Mouse (Mus musculus) megakaryocyte progenitor cell, adult 5-6 weeks (primary cell): ENCODE measurements at regions not wholly inside any gene's neighbourhood (a gene's known extent, or its start where the extent isn't known, plus 50 kb on each side); places are given as distances from the start of the nearest gene placed in this dataset.
"Not testable (repeated sequence)": the region's sequence is repeated elsewhere in the genome, so short reads cannot be mapped to it uniquely, and the experiment has no call there.

ENCODE experiments used
- ATAC-seq: replicated peaks from 2 replicates; pipeline ENCODE4 v1.8.0; 2016; ENCODE audit warnings: mild to moderate bottlenecking, moderate TSS enrichment, inconsistent platforms; ENCODE audit not compliant: poor library complexity

DNA sequence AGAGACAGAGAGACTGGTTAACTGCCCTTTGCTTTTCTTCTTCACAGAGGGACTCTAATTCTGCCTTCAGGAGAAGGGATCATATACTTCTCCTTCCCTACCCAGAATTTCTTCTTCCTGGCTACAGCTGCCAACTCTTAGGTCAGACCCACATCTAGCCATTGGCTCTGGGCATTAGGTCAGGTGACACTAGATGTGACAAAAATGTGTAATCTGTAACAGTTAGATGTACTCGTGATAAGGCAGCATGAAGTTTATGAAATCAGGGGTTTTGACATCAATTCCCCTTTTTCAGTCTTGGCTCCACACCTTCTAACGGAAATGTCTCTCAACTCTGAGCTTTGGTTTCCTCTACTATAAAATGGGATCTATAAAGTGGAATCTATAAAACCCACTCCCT, 428.4 kb downstream of the Bmper start:
- ATAC-seq = peak; percentile 90

DNA sequence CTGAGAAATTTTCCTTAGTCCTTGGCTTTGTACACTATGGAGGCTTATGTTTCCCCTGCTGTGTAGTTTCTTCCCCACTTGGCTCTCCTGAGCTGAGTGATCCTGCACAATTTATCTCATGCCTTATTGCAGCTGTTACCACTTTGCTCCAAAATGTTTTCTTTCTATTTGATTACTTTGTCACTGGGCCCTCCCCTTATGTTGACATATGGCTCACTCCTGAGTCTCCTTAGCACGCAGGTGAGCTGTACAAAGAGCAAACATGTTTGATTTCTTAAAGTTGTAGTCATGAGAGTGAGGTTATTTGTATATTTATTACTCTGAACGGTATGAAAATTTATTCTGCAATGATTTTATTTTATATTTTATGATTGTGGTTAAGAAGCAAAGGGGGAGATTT, 430.2 kb downstream of the Bmper start:
- ATAC-seq = no peak

DNA sequence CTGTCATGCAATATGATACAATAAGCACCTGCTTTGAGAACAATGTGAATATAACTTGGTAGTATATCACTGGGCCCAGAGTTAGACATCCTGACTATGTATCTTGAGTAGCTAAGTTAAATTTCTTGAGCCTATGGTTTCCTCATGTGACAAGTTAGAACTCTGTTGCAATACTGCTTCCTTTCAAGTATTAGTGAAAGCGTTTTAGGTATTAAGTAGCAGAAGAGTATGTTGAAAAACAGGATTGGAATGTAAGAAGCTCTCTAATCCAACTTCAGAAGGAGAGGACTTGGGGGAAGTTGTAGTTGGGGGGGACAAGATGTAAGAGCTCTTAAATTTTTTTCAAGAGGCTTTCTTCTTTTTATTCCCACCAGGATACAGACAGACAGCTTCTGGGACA, 431.9 kb downstream of the Bmper start:
- ATAC-seq = no peak

DNA sequence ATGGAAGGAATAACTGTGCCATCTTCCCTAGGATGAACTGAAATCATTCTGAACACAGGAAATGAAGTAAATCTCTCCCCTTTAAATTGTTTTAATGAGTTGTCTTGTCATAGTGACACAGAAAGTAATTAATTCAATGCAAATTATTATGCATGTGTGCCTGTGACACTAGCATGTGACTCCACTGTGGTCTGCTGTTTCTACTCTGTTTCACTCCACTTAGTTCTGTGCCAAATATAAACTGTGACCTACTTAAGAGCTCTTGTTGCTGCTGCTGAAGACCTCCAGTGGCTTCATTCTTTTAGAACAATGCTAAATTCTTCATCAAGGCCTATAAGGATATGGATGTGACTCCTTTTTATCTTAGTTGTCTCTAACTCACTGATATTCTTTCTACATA, 431.8 kb upstream of the Npsr1 start:
- ATAC-seq = no peak

DNA sequence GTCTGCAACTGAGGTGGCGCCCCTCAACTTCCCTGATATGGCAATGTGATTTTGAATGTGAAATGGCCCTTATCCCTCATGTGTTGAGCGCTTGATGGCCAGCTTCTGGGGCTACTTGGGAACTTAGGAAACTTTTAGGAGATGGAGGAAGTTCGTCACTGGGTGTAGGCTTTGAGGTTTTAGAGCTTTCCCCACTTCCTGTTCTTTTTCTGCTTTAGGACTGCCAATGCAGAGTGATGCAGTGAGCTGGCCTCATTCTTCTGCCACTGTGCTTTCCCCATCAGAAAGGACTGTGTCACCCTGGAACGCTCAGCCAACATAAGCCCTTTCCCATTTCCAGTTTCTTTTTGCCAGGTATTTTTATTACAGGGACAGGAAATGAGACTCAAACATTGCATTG, 428.6 kb upstream of the Npsr1 start:
- ATAC-seq = peak; percentile 83

DNA sequence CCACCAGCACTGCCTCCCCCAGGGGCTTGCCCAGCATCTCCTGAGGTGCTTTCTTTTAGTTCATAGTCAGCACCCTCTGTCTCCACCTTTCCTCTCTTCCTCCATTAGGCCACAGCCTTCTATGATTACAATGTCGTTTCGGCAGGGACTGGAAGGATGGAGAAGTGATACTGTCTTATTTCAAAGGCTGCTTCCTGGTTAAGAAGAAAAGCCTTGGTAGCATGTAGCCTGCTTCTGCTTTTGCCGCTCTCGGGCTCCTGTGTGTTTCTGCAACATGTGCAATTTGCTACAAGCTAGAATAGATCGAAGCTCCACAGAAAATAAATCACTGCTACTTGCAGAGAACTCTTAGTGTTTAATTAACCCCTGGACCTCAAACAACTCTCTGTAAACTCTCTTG, 427.2 kb upstream of the Npsr1 start:
- ATAC-seq = peak; percentile 86

DNA sequence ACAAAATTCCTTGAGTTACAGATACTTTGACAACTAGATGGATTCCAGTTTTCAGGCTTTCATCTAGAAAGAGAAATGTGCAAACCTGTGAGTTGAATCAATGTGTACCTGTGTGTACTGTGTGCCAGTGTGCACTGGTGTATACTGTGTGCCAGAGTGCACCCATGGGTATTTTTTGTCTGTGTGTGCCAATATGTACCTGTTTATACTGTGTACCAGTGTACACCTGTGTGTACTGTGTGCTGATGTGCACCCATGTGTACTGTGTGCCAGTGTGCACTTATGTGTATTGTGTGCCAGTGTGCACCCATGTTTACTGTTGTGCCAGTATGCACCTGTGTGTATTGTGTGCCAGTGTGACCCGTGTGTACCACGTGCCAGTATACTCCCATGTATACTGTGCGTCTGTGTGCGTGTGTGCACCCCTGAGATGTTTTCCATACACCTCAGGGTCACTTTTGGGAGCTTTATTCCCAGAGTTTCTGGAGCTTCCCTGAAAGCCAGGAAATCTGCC, 424.4 kb upstream of the Npsr1 start:
- ATAC-seq = no peak

DNA sequence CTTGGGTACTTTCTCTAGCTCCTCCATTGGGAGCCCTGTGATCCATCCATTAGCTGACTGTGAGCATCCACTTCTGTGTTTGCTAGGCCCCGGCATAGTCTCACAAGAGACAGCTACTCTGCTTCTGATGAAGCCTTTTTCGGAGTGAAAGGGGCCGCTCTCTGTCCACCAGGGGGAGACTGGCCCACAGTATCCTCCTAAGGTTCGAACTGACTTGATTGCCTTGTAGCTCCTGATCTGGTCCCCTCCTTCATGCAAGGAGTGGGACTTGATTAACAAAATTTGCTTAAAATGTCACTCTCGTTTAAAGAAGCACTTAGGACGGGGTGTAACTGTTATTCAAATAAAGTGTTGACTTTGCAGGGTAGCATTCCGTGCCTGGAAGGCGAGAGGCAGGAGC, 423.0 kb upstream of the Npsr1 start:
- no peak; the same call in 1 of the 2 replicates for ATAC-seq

DNA sequence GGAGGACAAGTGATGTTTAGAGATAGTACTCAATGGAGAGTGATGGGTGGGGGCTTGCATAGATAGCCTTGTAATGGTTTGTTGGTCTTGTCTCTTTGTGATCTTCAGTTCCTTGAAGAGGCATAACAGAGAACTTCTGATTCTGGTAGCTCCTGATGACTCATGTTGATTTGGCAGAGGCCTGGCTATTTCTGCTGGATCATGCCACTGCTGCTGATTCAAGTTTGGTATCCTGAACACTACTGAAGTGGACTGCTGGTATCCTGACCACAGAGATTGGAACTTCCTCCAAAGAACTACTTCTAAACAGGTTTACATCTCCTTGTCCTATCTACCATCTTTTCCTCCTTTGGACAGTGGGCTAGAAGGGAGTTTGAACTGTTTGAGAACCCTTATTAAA, 408.3 kb upstream of the Npsr1 start:
- no peak for ATAC-seq

DNA sequence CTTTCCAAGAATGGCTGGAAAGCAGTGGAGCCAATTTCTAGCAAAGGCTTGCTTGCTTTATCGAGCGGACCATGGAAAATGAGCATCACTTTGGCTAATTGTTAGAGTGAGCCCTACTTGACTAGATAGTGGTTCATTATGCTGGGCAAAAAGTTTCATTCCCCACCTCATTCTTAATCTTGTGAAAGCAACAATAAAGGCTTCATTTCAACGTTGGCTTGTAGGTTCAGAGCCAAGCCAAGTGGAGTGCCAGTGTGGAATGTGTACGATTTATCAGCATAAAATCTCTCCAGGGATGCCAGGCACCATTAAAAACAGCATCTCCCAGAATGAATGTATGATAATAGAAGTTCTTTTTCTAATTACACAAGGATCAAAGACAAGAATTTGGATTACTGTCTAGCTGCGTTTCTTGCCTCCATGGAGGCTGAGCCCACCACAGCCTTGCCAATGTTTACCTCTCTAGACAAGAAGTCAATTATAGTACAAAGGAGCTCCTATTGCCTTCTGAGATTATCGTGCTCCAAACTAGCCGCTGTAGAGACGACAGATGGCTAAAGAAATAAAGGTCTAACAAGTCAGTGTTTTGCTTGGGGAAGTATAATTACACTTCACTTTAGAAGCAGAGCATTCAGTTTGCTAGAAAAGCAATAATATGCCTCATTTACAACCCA, 404.9 kb upstream of the Npsr1 start:
- ATAC-seq = no peak

DNA sequence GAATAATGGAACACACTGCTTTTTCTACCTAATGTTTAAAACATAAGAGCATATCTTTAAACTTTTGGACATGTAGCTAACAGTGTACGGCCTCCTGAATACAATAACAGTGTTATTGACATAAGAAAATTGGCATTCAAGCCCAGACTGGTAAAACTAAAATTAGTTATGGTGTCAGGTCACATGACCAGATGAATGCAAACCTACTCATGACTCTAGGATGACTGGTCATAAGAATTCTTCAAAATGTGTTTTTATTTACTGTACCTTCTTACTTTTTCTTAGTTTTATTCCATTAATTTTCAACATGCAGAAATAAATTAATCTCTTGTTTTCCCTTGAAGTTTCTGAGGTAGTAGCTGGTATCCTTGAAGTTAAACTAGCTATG, 404.4 kb upstream of the Npsr1 start:
- ATAC-seq = no peak

DNA sequence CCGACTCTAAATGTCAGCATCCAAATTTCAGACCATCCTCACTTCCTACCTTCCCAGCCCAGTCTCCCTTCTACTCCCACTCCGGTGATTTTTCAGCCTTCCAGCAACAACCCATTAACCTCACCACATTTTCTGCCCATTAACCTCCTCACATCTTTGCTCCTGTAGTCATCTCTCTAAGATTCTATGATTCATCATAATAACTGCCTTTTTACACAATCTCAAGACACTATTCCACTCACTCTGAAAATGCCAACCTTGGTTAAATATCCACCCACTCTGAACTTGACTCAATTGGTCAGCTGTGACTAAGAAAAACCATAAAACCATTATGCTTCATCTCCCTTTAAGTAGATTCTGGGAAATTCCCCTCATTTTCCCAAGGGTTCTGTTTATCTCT, 403.3 kb upstream of the Npsr1 start:
- no peak for ATAC-seq

DNA sequence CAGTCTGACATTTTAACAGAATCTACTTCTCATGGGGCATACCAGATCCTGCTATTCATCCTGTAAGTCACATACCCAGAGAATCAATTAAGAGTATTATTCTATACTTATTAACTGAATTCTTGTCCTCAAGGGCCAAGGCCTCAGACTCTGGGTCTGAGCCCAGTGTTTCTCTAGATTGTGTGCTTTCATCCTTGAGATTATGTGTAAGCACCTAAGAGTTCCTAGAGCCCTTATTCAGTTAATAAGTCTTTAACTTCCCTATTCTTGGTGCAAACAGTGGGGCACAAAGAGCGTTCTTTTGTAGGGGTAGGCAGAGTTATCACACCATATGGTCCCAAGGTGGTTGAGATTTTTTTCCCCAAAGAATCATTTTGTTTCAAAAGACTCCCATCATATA, 397.2 kb upstream of the Npsr1 start:
- no peak for ATAC-seq

DNA sequence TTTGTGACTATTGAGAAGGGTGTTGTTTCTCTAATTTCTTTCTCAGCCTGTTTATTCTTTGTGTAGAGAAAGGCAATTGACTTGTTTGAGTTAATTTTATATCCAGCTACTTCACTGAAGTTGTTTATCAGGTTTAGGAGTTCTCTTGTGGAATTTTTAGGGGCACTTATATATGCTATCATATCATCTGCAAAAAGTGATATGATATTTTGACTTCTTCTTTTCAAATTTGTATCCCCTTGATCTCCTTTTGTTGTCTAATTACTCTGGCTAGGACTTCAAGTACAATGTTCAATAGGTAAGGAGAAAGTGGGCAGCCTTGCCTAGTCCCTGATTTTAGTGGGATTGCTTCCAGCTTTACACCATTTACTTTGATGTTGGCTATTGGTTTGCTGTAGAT, 380.2 kb upstream of the Npsr1 start:
- ATAC-seq = not testable (repeated sequence)

DNA sequence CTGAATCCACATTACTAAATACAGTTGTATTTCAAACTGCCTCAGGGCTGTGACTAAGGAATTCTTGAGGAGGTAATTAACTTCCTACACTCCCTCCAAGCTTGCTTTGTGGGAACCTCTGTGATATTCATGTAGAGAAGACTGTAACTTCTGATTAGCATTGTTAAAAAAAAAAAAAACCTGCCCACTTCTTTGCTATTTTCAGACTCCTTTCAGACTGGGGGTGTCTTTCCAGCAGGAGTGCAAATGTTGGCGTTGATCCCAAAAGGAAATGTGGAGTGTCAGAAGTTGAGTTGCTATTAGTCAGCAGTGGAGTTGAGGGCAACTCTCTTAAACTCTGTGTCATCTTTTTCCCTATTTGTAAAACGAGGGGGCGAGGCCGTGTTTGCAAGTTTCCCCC, 369.0 kb upstream of the Npsr1 start:
- ATAC-seq = no peak

DNA sequence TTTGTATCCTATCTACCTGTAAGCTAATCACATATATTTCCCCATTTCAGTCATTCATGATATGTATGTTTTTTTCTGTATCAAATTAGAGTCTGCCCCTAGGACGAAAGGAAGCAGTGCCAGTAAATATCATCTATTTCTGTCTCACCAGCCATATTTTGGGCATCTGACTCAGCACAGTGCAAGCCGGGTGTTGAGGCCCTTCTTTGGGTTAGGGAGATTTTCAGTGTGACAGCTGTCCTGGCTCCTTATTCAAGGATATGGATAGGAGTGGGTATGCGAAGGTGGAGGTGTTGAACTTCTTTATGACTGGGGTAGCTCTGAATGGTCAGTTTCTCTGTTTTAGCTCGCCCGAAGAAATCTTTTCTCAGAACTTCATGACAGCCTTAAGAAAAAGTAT, 345.3 kb upstream of the Npsr1 start:
- ATAC-seq = no peak

DNA sequence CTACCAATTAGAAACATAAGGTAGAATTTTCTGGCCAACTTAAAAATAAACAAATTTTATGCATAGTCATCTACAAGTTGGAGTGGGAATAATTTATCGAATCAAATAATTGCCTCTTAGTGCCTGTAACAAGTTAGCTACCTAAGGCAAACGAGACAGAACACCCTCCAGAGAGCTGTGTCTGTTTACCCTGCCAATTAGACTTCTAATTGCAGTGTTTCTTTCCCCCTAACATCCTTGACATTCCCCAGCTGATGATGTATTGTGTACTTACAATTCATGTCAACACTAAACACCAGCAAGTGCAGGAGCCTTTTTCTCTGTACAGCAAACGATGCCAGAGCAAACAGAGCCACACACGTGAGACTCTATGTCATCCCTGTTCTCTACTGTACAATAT, 311.1 kb upstream of the Npsr1 start:
- no peak for ATAC-seq
